Mouse (Mus musculus) intestine, postnatal 0 days (tissue): ENCODE data around the gene Vmn1r45. TPM values are rescaled to one million over a fixed set of nuclear protein-coding genes. Genes with fewer than 3 reads are reported as not detected.
"Not testable (repeated sequence)": the region's sequence is repeated elsewhere in the genome, so short reads cannot be mapped to it uniquely, and the experiment has no call there.

Source experiments
- ATAC-seq: fragments of 200-750 bp; cut with Nextera tagmentation; 2 replicates; pipeline ENCODE4 v1.8.0; 2017; ENCODE audit warnings: mild to moderate bottlenecking, moderate TSS enrichment, moderate library complexity
- H3K27ac ChIP-seq: fragments of 300-500 bp; sonication (generic); 2 replicates; pipeline ENCODE4 v1.5.1; 2014; ENCODE audit warnings: mild to moderate bottlenecking, low read depth, low read length, moderate library complexity
- H3K27me3 ChIP-seq: fragments of 300-500 bp; sonication (generic); replicated peaks from 2 replicates; pipeline ENCODE4 v1.6.1; 2014; ENCODE audit warnings: low read length, mixed read lengths; ENCODE audit not compliant: control insufficient read depth, insufficient read depth
- H3K36me3 ChIP-seq: fragments of 300-500 bp; sonication (generic); 2 replicates; pipeline ENCODE4 v1.6.1; 2014; ENCODE audit warnings: mild to moderate bottlenecking, moderate library complexity; ENCODE audit not compliant: control insufficient read depth, insufficient read depth
- H3K4me1 ChIP-seq: fragments of 300-500 bp; sonication (generic); replicated peaks from 2 replicates; pipeline ENCODE4 v1.6.1; 2014; ENCODE audit warnings: antibody characterized with exemption, low read length, mixed read lengths; ENCODE audit not compliant: control insufficient read depth, insufficient read depth
- H3K4me2 ChIP-seq: fragments of 300-500 bp; sonication (generic); replicated peaks from 2 replicates; pipeline ENCODE4 v1.6.1; 2014; ENCODE audit warnings: low read depth, mild to moderate bottlenecking, moderate library complexity
- H3K4me3 ChIP-seq: fragments of 300-500 bp; sonication (generic); 2 replicates; pipeline ENCODE4 v1.5.1; 2014; ENCODE audit warnings: low read depth, low read length
- H3K9ac ChIP-seq: fragments of 300-500 bp; sonication (generic); 2 replicates; pipeline ENCODE4 v1.6.1; 2014; ENCODE audit warnings: mild to moderate bottlenecking, low read depth, low read length
- H3K9me3 ChIP-seq: fragments of 300-500 bp; sonication (generic); 2 replicates; pipeline ENCODE4 v1.6.1; 2016; ENCODE audit warnings: mixed run types; ENCODE audit not compliant: control insufficient read depth
- CTCF ChIP-seq: sonication (generic); IDR thresholded peaks from 2 replicates; pipeline ENCODE4 v1.5.1; 2016; ENCODE audit warnings: low read depth, mild to moderate bottlenecking, control low read depth, antibody characterized with exemption, moderate library complexity
- WGBS: fragments of 180-500 bp; shearing (Covaris S2); extraction: QIAGEN DNeasy Blood & Tissue Kit; methylation state at CpG from one replicate; pipeline ENCODE4 v1.1.7; 2014; 5-methylcytosine and 5-hydroxymethylcytosine counted together
- polyA plus RNA-seq: library from polyadenylated mRNA; unstranded; fragments of >200 nt; fragmentation: Nextera tagmentation; extraction: Ambion mirVana; gene quantifications from 2 replicates; pipeline ENCODE4 v1.2.1, GENCODE M21; 2015

The Vmn1r45 gene
- polyA plus RNA-seq: not detected in 2 replicates

GRCm38 (mm10) chr6:89940498-89940897 is at the start of gene Vmn1r45:
Vmn1r45 (minus strand) TSS chr6:89940598.
- ATAC-seq, H3K9me3 ChIP-seq, H3K36me3 ChIP-seq, H3K9ac ChIP-seq, H3K4me1 ChIP-seq, H3K4me2 ChIP-seq, H3K27ac ChIP-seq, H3K4me3 ChIP-seq, H3K27me3 ChIP-seq: not testable (repeated sequence)
- WGBS: 88% methylated on average over 2 of the region's 2 CpGs

- Histone ChIP-seq H3K27me3 (no peaks in the 10 kb centered on the region), H3K4me2 (no peak overlapping the region), H3K4me1 (no peaks in the 10 kb centered on the region), H3K4me3 (no peak overlapping the region), H3K27ac (no peak overlapping the region), H3K9ac (no peak overlapping the region), H3K9me3 (no peaks in the 10 kb centered on the region; the same call in 1 of the 2 replicates), H3K36me3 (no peaks in the 10 kb centered on the region)
- 33% methylated on average over 1 of the region's 1 CpGs for WGBS
- TF ChIP-seq CTCF: no peak
- ATAC-seq: no peak
These were observed 45.6 kb upstream of the Vmn1r45 start for GRCm38 (mm10) chr6:89985989-89986388.

DNA sequence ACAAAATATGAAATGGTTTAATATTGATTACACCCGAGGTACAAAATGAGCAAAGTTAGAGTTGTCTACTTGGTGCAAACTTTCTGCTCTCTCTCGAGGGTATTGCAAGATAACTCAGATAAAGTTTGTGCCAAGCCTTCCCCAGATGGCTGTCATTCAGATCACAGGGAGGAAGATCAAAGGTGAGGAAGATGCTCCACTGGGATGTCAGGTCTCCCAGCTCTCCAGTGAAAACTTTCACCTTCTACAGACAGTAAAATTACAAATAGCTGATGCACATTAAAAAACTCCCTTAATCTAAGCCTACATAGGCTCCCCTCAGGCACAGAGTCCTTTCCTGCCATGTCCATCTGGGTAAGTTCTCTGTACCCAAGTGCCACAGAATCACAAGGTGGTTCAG is 28.6 kb upstream of the Vmn1r45 start, which contains the start of gene Vmn1r46:
Vmn1r46 (plus strand) TSS at position 301 of the 400 bp plus-strand sequence.
- Histone ChIP-seq H3K4me1 (no peaks in the 10 kb centered on the region), H3K27me3 (no peaks in the 10 kb centered on the region), H3K9ac (no peak within 1 kb of the TSS), H3K36me3 (no peaks in the 10 kb centered on the region), H3K9me3 (no peaks in the 10 kb centered on the region), H3K4me3 (no peak within 1 kb of the TSS), H3K4me2 (no peak within 1 kb of the TSS), H3K27ac (no peak within 1 kb of the TSS)
- TF ChIP-seq CTCF: no peak
- 58% methylated on average over 2 of the region's 2 CpGs for WGBS
- ATAC-seq: no peak

DNA sequence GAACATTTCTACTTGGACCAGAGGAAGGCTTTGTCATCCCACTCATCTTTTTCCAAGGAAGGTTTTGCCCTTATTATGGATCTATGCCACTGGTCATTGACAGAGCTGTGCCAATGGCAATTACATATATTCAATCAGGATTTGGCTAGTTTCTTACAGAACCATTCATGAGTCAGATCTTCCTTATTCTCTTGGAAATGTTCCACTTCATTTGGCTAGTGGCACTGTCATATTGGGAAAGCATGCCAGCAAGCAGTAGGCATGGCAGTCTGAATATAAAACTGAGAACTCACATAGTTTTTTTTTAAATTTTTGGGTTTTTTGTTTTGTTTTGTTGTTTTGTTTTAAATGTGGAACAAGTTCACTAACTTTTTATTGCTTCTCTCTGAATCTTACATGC is 25.9 kb upstream of the Vmn1r45 start:
- Histone ChIP-seq H3K9ac (no peak overlapping the region), H3K9me3 (no peaks in the 10 kb centered on the region), H3K36me3 (no peaks in the 10 kb centered on the region), H3K4me3 (no peak overlapping the region), H3K4me2 (no peak overlapping the region), H3K4me1 (no peaks in the 10 kb centered on the region), H3K27ac (no peak overlapping the region), H3K27me3 (no peaks in the 10 kb centered on the region)
- ATAC-seq: no peak
- TF ChIP-seq CTCF: no peak

DNA sequence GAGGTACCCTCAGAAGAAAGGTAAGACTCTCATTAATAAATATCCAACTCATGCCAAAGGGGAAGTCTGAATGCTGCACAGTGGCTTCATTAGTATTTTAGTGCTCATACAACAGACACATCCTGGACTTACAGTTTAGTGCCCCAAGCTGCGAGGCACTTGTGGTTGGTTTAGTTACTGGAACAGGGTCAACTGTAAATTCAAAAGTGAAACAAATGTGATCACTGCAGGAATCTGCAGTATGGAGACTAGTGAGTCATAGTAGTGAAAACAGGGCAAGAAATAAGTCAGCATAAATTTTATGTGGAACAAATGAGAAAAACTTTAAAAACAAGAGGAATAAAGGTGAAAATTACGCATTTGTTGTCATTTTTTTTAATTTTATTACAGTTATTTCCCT is 13.2 kb upstream of the Vmn1r45 start:
- no peaks in the 10 kb centered on the region for H3K4me1 ChIP-seq
- H3K9ac ChIP-seq: no peak overlapping the region
- H3K4me3 ChIP-seq: no peak overlapping the region
- H3K27me3 ChIP-seq: no peaks in the 10 kb centered on the region
- TF ChIP-seq CTCF: no peak
- H3K36me3 ChIP-seq: no peaks in the 10 kb centered on the region
- WGBS: 61% methylated on average over 2 of the region's 2 CpGs
- no peaks in the 10 kb centered on the region for H3K9me3 ChIP-seq
- H3K4me2 ChIP-seq: no peak overlapping the region
- no peak overlapping the region for H3K27ac ChIP-seq
- no peak for ATAC-seq

- Histone ChIP-seq H3K27me3 (no peaks in the 10 kb centered on the region), H3K27ac (no peak overlapping the region), H3K4me3 (no peak overlapping the region), H3K4me2 (no peak overlapping the region), H3K4me1 (no peaks in the 10 kb centered on the region), H3K9me3 (no peaks in the 10 kb centered on the region), H3K36me3 (no peaks in the 10 kb centered on the region), H3K9ac (no peak overlapping the region)
- 78% methylated on average over 2 of the region's 2 CpGs for WGBS
- no peak for TF ChIP-seq CTCF
- ATAC-seq: no peak
These were observed 528 bp upstream of the Vmn1r45 start for GRCm38 (mm10) chr6:89940926-89941325.

DNA sequence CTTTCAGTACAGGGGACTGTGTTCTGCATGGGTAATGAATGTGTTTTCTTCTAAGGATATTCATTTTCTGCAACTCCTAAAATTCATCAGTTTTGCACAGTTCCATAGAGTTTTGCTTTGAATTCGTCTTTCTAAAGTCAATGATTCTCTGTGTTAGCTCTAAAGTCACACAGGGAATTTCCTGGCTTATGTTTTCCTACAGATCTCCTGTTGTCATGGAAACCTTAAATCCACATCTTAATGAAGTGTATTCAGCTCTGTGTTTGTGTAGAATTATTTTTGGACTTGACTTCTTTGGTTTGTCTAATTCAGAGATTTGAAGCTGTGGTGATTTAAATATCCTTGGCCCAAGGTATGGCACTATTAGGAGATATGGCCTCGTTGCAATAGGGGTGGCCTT is 56.6 kb downstream of the Vmn1r45 start:
- TF ChIP-seq CTCF: no peak
- Histone ChIP-seq H3K36me3 (no peaks in the 10 kb centered on the region), H3K9ac (no peak overlapping the region), H3K27me3 (no peaks in the 10 kb centered on the region), H3K4me2 (no peak overlapping the region), H3K4me3 (no peak overlapping the region), H3K4me1 (no peaks in the 10 kb centered on the region), H3K9me3 (no peaks in the 10 kb centered on the region), H3K27ac (no peak overlapping the region)
- ATAC-seq: no peak
- 49% methylated on average over 2 of the region's 2 CpGs for WGBS
